Mouse (Mus musculus) midbrain, embryonic 11.5 days (tissue): ENCODE measurements at regions not wholly inside any gene's neighbourhood (a gene's known extent, or its start where the extent isn't known, plus 50 kb on each side); places are given as distances from the start of the nearest gene placed in this dataset.

Experiments used
- ATAC-seq: fragments of 200-750 bp; cut with Nextera tagmentation; 2 replicates; pipeline ENCODE4 v1.8.0; 2017; ENCODE audit warnings: moderate TSS enrichment, moderate library complexity; ENCODE audit not compliant: low FRiP score
- DNase-seq: peaks from one replicate; pipeline ENCODE4 v3.0.0; 2015; ENCODE audit warnings: low spot score; ENCODE audit errors: missing footprints
- H3K27ac ChIP-seq: fragments of 300-500 bp; sonication (generic); 2 replicates; pipeline ENCODE4 v1.5.1; 2014; ENCODE audit warnings: low read depth, low read length
- H3K27me3 ChIP-seq: fragments of 300-500 bp; sonication (generic); 2 replicates; pipeline ENCODE4 v1.6.1; 2014; ENCODE audit warnings: mild to moderate bottlenecking, low read length, moderate library complexity, mixed read lengths; ENCODE audit not compliant: control insufficient read depth, insufficient read depth
- H3K36me3 ChIP-seq: fragments of 300-500 bp; sonication (generic); 2 replicates; pipeline ENCODE4 v1.6.1; 2014; ENCODE audit warnings: mild to moderate bottlenecking, low read length, moderate library complexity, mixed read lengths; ENCODE audit not compliant: control insufficient read depth, insufficient read depth
- H3K4me1 ChIP-seq: fragments of 300-500 bp; sonication (generic); 2 replicates; pipeline ENCODE4 v1.6.1; 2014; ENCODE audit warnings: low read length; ENCODE audit not compliant: control insufficient read depth, insufficient read depth
- H3K4me2 ChIP-seq: fragments of 300-500 bp; sonication (generic); 2 replicates; pipeline ENCODE4 v1.6.1; 2014; ENCODE audit warnings: mild to moderate bottlenecking, moderate library complexity
- H3K4me3 ChIP-seq: fragments of 300-500 bp; sonication (generic); 2 replicates; pipeline ENCODE4 v1.5.1; 2014; ENCODE audit warnings: low read depth, low read length
- H3K9ac ChIP-seq: fragments of 300-500 bp; sonication (generic); 2 replicates; pipeline ENCODE4 v1.6.1; 2014; ENCODE audit warnings: low read length
- H3K9me3 ChIP-seq: fragments of 300-500 bp; sonication (generic); 2 replicates; pipeline ENCODE4 v1.6.1; 2016; ENCODE audit warnings: low read length; ENCODE audit not compliant: control insufficient read depth
- WGBS: fragments of 180-500 bp; shearing (Covaris S2); extraction: QIAGEN DNeasy Blood & Tissue Kit; methylation state at CpG from one replicate; pipeline ENCODE4 v1.1.7; 2014; 5-methylcytosine and 5-hydroxymethylcytosine counted together

DNA sequence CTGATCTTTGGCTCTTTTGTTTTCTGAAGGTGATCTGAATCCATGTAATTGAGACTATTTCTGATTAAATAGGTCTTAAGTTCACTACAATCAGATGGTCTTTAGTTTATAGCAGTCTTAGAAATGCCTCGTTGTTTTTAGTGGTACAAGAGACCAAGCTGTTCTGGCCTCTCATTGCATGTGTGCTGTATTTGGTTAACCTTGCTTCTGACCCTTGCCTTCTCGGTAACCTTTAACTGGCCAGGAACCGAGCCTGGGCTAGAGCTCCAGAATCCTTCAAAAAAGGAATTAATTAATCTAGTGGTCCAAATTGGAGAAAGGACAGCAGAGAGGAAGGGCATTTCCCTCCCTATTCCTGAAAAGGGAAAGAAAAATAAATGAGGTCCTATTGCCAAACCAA lies 234.8 kb upstream of the Prdm1 start:
- Histone ChIP-seq H3K4me3 (no peak overlapping the region), H3K27me3 (no peaks in the 10 kb centered on the region), H3K4me1 (no peaks in the 10 kb centered on the region), H3K4me2 (no peak overlapping the region), H3K9ac (no peak overlapping the region), H3K27ac (no peak overlapping the region), H3K36me3 (no peaks in the 10 kb centered on the region), H3K9me3 (no peaks in the 10 kb centered on the region)
- no peak for ATAC-seq
- 39% methylated on average over 3 of the region's 3 CpGs for WGBS
- no peak for DNase-seq

GRCm38 (mm10) chr10:44762068-44762467 lies 233.8 kb upstream of the Prdm1 start:
- ATAC-seq (no peak), DNase-seq (no peak)
- H3K36me3 ChIP-seq, result no peaks in the 10 kb centered on the region
- no peaks in the 10 kb centered on the region for H3K27me3 ChIP-seq
- no peaks in the 10 kb centered on the region for H3K9me3 ChIP-seq
- 80% methylated on average over 4 of the region's 4 CpGs for WGBS
- H3K4me1 ChIP-seq, result no peaks in the 10 kb centered on the region
- no peak overlapping the region for H3K4me2 ChIP-seq
- H3K9ac ChIP-seq, result no peak overlapping the region
- no peak overlapping the region for H3K27ac ChIP-seq
- H3K4me3 ChIP-seq, result no peak overlapping the region

- ATAC-seq (no peak), DNase-seq (no peak)
- Histone ChIP-seq H3K9ac (no peak overlapping the region), H3K4me1 (no peaks in the 10 kb centered on the region), H3K4me3 (no peak overlapping the region), H3K36me3 (no peaks in the 10 kb centered on the region), H3K9me3 (no peaks in the 10 kb centered on the region), H3K27me3 (no peaks in the 10 kb centered on the region), H3K27ac (no peak overlapping the region), H3K4me2 (no peak overlapping the region)
- 71% methylated on average over 4 of the region's 4 CpGs for WGBS
Observed at GRCm38 (mm10) chr10:44761324-44761723, 233.0 kb upstream of the Prdm1 start.

- H3K27ac ChIP-seq, result no peak overlapping the region
- H3K27me3 ChIP-seq, result no peaks in the 10 kb centered on the region
- no peak overlapping the region for H3K9ac ChIP-seq
- WGBS, result 76% methylated on average over 6 of the region's 6 CpGs
- no peaks in the 10 kb centered on the region for H3K9me3 ChIP-seq
- no peak overlapping the region for H3K4me2 ChIP-seq
- H3K4me3 ChIP-seq, result no peak overlapping the region
- peak; percentile 83 for DNase-seq
- peak; percentile 58 for ATAC-seq
- H3K4me1 ChIP-seq, result no peaks in the 10 kb centered on the region
- H3K36me3 ChIP-seq, result no peaks in the 10 kb centered on the region
Observed at GRCm38 (mm10) chr10:44755355-44755957, 227.2 kb upstream of the Prdm1 start.

DNA sequence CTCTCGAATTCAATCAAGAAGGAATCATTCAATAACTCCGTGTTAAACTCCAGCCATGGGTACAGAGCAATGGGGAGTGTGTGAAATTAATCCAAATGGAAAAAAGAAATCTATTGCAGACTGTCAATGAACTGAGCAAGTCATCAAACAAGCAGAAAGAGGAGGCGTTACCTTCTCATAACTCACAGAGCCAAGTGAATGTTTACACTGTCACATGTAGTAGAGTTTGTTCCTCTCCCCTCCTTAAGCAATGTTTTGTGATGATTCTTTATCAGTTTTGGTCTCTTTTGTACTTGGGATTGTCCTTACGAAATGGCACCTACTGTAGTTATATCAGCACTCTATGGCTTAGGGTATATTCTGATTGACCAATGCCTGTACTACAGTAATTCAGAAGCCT lies 226.6 kb upstream of the Prdm1 start:
- Histone ChIP-seq H3K9ac (no peak overlapping the region), H3K4me2 (no peak overlapping the region), H3K4me3 (no peak overlapping the region), H3K4me1 (no peaks in the 10 kb centered on the region), H3K27ac (no peak overlapping the region), H3K9me3 (no peaks in the 10 kb centered on the region), H3K36me3 (no peaks in the 10 kb centered on the region), H3K27me3 (no peaks in the 10 kb centered on the region)
- no peak for DNase-seq
- 76% methylated on average over 4 of the region's 4 CpGs for WGBS
- ATAC-seq, result no peak; the same call in 1 of the 2 replicates

- DNase-seq (no peak), ATAC-seq (no peak)
- no peaks in the 10 kb centered on the region for H3K9me3 ChIP-seq
- H3K4me3 ChIP-seq, result no peak overlapping the region
- WGBS, result 52% methylated on average over 8 of the region's 8 CpGs
- H3K9ac ChIP-seq, result no peak overlapping the region
- no peaks in the 10 kb centered on the region for H3K4me1 ChIP-seq
- H3K27ac ChIP-seq, result no peak overlapping the region
- no peak overlapping the region for H3K4me2 ChIP-seq
- H3K36me3 ChIP-seq, result no peaks in the 10 kb centered on the region
- no peaks in the 10 kb centered on the region for H3K27me3 ChIP-seq
Observed at GRCm38 (mm10) chr10:44752719-44753390, 224.6 kb upstream of the Prdm1 start.

- Histone ChIP-seq H3K4me1 (no peaks in the 10 kb centered on the region), H3K27ac (no peak overlapping the region), H3K27me3 (no peaks in the 10 kb centered on the region), H3K4me3 (no peak overlapping the region), H3K4me2 (no peak overlapping the region), H3K9me3 (no peaks in the 10 kb centered on the region), H3K9ac (no peak overlapping the region), H3K36me3 (no peaks in the 10 kb centered on the region)
- DNase-seq (no peak), ATAC-seq (no peak)
- WGBS, result 88% methylated on average over 6 of the region's 6 CpGs
Observed at GRCm38 (mm10) chr10:44751061-44751460, 222.8 kb upstream of the Prdm1 start.

- Histone ChIP-seq H3K4me3 (no peak overlapping the region), H3K4me1 (no peaks in the 10 kb centered on the region), H3K4me2 (no peak overlapping the region), H3K27me3 (no peaks in the 10 kb centered on the region), H3K36me3 (no peaks in the 10 kb centered on the region), H3K9me3 (no peaks in the 10 kb centered on the region), H3K9ac (no peak overlapping the region), H3K27ac (no peak overlapping the region)
- no peak for ATAC-seq
- WGBS, result 83% methylated on average over 4 of the region's 4 CpGs
- no peak for DNase-seq
Observed at GRCm38 (mm10) chr10:44749206-44749605, 220.9 kb upstream of the Prdm1 start.

DNA sequence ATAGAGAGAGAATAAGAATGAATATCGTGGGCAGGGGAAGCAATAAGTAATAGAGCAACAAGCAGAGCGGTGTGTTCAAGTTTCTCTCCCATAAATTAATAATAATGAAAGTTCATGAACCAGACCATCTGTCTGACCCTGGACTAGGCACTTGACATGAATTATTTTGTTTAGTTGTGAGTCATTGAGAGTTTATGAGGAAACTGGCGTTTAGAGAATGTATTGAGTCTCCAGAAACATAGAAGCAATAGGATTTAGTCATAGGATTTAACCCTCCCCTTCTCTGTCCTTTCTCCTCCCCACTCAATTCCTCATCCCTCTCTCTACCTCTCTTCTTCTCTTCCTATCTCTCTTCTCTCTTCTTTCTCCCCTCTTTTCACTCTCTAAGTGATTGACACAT lies 219.1 kb upstream of the Prdm1 start:
- no peaks in the 10 kb centered on the region for H3K9me3 ChIP-seq
- H3K4me1 ChIP-seq, result no peaks in the 10 kb centered on the region
- no peak overlapping the region for H3K4me3 ChIP-seq
- no peaks in the 10 kb centered on the region for H3K27me3 ChIP-seq
- H3K9ac ChIP-seq, result no peak overlapping the region
- H3K27ac ChIP-seq, result no peak overlapping the region
- no peaks in the 10 kb centered on the region for H3K36me3 ChIP-seq
- H3K4me2 ChIP-seq, result no peak overlapping the region
- no peak for DNase-seq
- 84% methylated on average over 3 of the region's 3 CpGs for WGBS
- ATAC-seq, result no peak
